Mouse (Mus musculus) stomach, embryonic 14.5 days (tissue): ENCODE data around the gene Pex16. TPM values are rescaled to one million over a fixed set of nuclear protein-coding genes. Genes with fewer than 3 reads are reported as not detected.

Experiments
- ATAC-seq: fragments of 200-750 bp; cut with Nextera tagmentation; 2 replicates; pipeline ENCODE4 v1.8.0; 2017; ENCODE audit warnings: low read depth, moderate TSS enrichment; ENCODE audit not compliant: insufficient number of reproducible peaks, insufficient read depth, low FRiP score
- H3K27ac ChIP-seq: fragments of 300-500 bp; sonication (generic); 2 replicates; pipeline ENCODE4 v1.5.1; 2014; ENCODE audit warnings: mild to moderate bottlenecking, low read length, moderate library complexity, mixed read lengths
- H3K27me3 ChIP-seq: fragments of 300-500 bp; sonication (generic); 2 replicates; pipeline ENCODE4 v1.6.1; 2014; ENCODE audit warnings: low read length, control low read depth, mixed read lengths; ENCODE audit not compliant: control insufficient read depth, insufficient read depth
- H3K36me3 ChIP-seq: fragments of 300-500 bp; sonication (generic); 2 replicates; pipeline ENCODE4 v1.6.1; 2014; ENCODE audit warnings: mild to moderate bottlenecking, control low read depth, low read length, moderate library complexity, mixed read lengths; ENCODE audit not compliant: control insufficient read depth, insufficient read depth
- H3K4me1 ChIP-seq: fragments of 300-500 bp; sonication (generic); 2 replicates; pipeline ENCODE4 v1.6.1; 2014; ENCODE audit warnings: low read length, control low read depth, mixed read lengths; ENCODE audit not compliant: control insufficient read depth, insufficient read depth
- H3K4me2 ChIP-seq: fragments of 300-500 bp; sonication (generic); replicated peaks from 2 replicates; pipeline ENCODE4 v1.6.1; 2014; ENCODE audit warnings: low read depth, low read length, control low read depth
- H3K4me3 ChIP-seq: fragments of 300-500 bp; sonication (generic); 2 replicates; pipeline ENCODE4 v1.5.1; 2014; ENCODE audit warnings: low read depth, low read length, control low read depth
- H3K9ac ChIP-seq: fragments of 300-500 bp; sonication (generic); replicated peaks from 2 replicates; pipeline ENCODE4 v1.6.1; 2014; ENCODE audit warnings: low read depth, mild to moderate bottlenecking, control low read depth, low read length, moderate library complexity, mixed read lengths
- H3K9me3 ChIP-seq: fragments of 300-500 bp; sonication (generic); 2 replicates; pipeline ENCODE4 v1.6.1; 2016; ENCODE audit warnings: low read depth, low read length, control low read depth; ENCODE audit not compliant: control insufficient read depth
- WGBS: fragments of 180-500 bp; shearing (Covaris S2); extraction: QIAGEN DNeasy Blood & Tissue Kit; methylation state at CpG from one replicate; pipeline ENCODE4 v1.1.7; 2014; 5-methylcytosine and 5-hydroxymethylcytosine counted together
- polyA plus RNA-seq: library from polyadenylated mRNA; unstranded; fragments of >200 nt; fragmentation: Nextera tagmentation; extraction: Ambion mirVana; gene quantifications from 2 replicates; pipeline ENCODE4 v1.2.1, GENCODE M21; 2014

Gene Pex16
- polyA plus RNA-seq, 1 experiment from 2014 or later, result 23.2 TPM

GRCm38 (mm10) chr2:92347191-92347590, 27.3 kb upstream of the Pex16 start:
- H3K27me3 ChIP-seq, result no peaks in the 10 kb centered on the region
- H3K9me3 ChIP-seq, result no peaks in the 10 kb centered on the region
- H3K4me2 ChIP-seq, result no peak overlapping the region
- no peaks in the 10 kb centered on the region for H3K4me1 ChIP-seq
- H3K4me3 ChIP-seq, result no peak overlapping the region
- ATAC-seq, result no peak
- 81% methylated on average over 2 of the region's 2 CpGs for WGBS
- H3K36me3 ChIP-seq, result peaks cover 50% of the 10 kb centered on the region
- no peak overlapping the region for H3K9ac ChIP-seq
- no peak overlapping the region for H3K27ac ChIP-seq

- Histone ChIP-seq H3K27ac (no peak overlapping the region), H3K9me3 (no peaks in the 10 kb centered on the region), H3K36me3 (peaks cover 53% of the 10 kb centered on the region), H3K9ac (no peak overlapping the region), H3K4me3 (no peak overlapping the region), H3K27me3 (no peaks in the 10 kb centered on the region), H3K4me2 (no peak overlapping the region), H3K4me1 (no peaks in the 10 kb centered on the region)
- WGBS, result 60% methylated on average over 6 of the region's 6 CpGs
- ATAC-seq, result no peak
These were observed 24.7 kb upstream of the Pex16 start for GRCm38 (mm10) chr2:92349589-92350425.

- H3K27ac ChIP-seq, result no peak overlapping the region
- H3K27me3 ChIP-seq, result no peaks in the 10 kb centered on the region
- 41% methylated on average over 5 of the region's 5 CpGs for WGBS
- ATAC-seq, result no peak
- H3K4me2 ChIP-seq, result no peak overlapping the region
- H3K9me3 ChIP-seq, result no peaks in the 10 kb centered on the region
- no peaks in the 10 kb centered on the region for H3K4me1 ChIP-seq
- H3K36me3 ChIP-seq, result peaks cover 47% of the 10 kb centered on the region
- no peak overlapping the region for H3K4me3 ChIP-seq
- no peak overlapping the region for H3K9ac ChIP-seq
These were observed 23.8 kb upstream of the Pex16 start for GRCm38 (mm10) chr2:92350686-92351085.

DNA sequence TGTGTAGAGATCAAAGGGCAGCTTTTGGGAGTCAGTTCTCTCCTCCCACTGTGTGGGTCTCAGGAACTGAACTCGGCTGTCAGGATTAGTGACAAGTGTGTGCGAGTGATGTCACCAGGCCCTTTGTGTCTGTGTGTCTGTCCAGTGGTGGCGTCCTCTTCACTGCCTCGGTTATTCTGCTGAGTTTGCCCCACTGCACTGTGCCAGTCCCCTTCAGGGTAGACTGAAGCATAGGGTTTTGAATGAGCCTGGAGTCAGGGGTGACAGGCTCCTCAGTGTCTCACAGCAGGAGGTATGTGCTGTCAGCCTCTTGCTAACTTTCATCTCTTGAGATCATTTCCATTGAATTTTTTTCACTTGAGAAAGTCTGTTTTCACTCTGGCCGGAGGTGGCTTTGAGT, 21.1 kb upstream of the Pex16 start:
- 83% methylated on average over 5 of the region's 5 CpGs for WGBS
- H3K4me1 ChIP-seq, result no peaks in the 10 kb centered on the region
- H3K9me3 ChIP-seq, result no peaks in the 10 kb centered on the region
- H3K27me3 ChIP-seq, result no peaks in the 10 kb centered on the region
- H3K9ac ChIP-seq, result no peak overlapping the region
- H3K27ac ChIP-seq, result no peak overlapping the region
- ATAC-seq, result no peak
- no peak overlapping the region for H3K4me3 ChIP-seq
- H3K4me2 ChIP-seq, result no peak overlapping the region
- peaks cover 53% of the 10 kb centered on the region for H3K36me3 ChIP-seq

DNA sequence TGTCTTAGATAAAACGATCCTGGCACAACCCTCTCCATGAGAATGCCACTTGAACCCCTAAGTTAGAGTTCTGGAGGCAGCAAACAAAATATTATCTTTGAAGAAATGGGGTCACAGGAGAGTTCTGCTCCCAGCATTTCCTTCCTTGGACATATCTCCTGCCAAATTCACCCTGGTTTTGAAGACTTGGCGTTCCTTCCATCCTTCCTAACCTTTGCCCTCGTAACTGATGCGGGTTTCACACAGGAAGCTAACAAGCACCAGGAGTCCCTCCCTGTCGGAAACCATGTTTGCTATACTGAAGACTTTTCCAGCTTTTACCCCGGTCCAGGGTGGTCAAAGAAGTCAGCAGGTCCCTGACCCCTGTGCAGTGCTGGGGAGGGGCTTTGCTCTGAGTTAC, 20.3 kb upstream of the Pex16 start:
- ATAC-seq, result no peak
- Histone ChIP-seq H3K27ac (no peak overlapping the region), H3K27me3 (no peaks in the 10 kb centered on the region), H3K4me1 (no peaks in the 10 kb centered on the region), H3K4me3 (no peak overlapping the region), H3K36me3 (peaks cover 52% of the 10 kb centered on the region), H3K9ac (no peak overlapping the region), H3K9me3 (no peaks in the 10 kb centered on the region), H3K4me2 (no peak overlapping the region)
- WGBS, result 49% methylated on average over 6 of the region's 6 CpGs

GRCm38 (mm10) chr2:92359301-92359700, 15.2 kb upstream of the Pex16 start:
- ATAC-seq, result no peak
- 85% methylated on average over 2 of the region's 2 CpGs for WGBS
- Histone ChIP-seq H3K9ac (no peak overlapping the region), H3K4me1 (no peaks in the 10 kb centered on the region), H3K36me3 (peaks cover 33% of the 10 kb centered on the region), H3K4me3 (no peak overlapping the region), H3K9me3 (no peaks in the 10 kb centered on the region), H3K27me3 (no peaks in the 10 kb centered on the region), H3K27ac (no peak overlapping the region), H3K4me2 (no peak overlapping the region)

DNA sequence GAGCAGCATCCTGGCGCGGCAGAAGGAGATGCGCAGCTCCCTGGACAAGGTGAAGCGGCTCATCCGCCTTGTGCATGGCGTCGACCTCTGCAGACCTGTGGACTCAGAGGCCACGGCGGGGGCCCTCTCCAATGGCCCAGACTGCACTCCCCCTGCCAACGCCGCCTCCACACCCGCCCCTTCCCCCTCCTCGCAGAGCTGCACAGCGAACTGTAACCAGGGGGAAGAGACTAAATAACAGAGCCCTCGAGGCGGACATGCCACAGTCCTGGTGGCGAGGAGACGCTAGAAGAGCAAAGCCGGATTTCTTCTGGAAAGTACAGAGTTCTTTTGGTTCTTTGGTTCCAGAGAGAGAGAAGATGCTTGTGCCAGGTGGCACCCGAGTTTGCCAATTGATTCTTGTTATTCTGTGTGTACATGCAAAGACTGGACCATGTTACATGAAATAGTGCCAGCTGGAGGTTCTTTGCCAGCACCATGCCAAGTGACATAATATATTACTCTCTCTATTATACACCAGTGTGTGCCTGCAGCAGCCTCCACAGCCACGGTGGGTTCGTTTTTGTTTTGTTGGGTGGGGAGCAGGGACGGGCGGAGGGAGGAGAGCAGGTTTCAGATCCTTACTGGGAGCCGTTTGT, 14.2 kb upstream of the Pex16 start:
- WGBS, result 73% methylated on average over 25 of the region's 25 CpGs
- no peaks in the 10 kb centered on the region for H3K4me1 ChIP-seq
- H3K4me2 ChIP-seq, result no peak overlapping the region
- no peak overlapping the region for H3K27ac ChIP-seq
- H3K27me3 ChIP-seq, result no peaks in the 10 kb centered on the region
- no peak overlapping the region for H3K9ac ChIP-seq
- H3K4me3 ChIP-seq, result no peak overlapping the region
- H3K9me3 ChIP-seq, result no peaks in the 10 kb centered on the region
- ATAC-seq, result no peak
- peaks cover 34% of the 10 kb centered on the region for H3K36me3 ChIP-seq

GRCm38 (mm10) chr2:92360893-92361292, 13.6 kb upstream of the Pex16 start:
- Histone ChIP-seq H3K27me3 (no peaks in the 10 kb centered on the region), H3K4me3 (no peak overlapping the region), H3K9ac (no peak overlapping the region), H3K27ac (no peak overlapping the region), H3K4me1 (no peaks in the 10 kb centered on the region), H3K9me3 (no peaks in the 10 kb centered on the region), H3K4me2 (no peak overlapping the region), H3K36me3 (peaks cover 34% of the 10 kb centered on the region)
- no peak for ATAC-seq
- 20% methylated on average over 12 of the region's 12 CpGs for WGBS
